Mouse (Mus musculus) lung, embryonic 15.5 days (tissue): ENCODE measurements around the gene Klri1. TPM values are rescaled to one million over a fixed set of nuclear protein-coding genes. Genes with fewer than 3 reads are reported as not detected.
"Not testable (repeated sequence)": the region's sequence is repeated elsewhere in the genome, so short reads cannot be mapped to it uniquely, and the experiment has no call there.

Source experiments
- ATAC-seq: fragments of 200-750 bp; cut with Nextera tagmentation; 2 replicates; pipeline ENCODE4 v1.8.0; 2017; ENCODE audit warnings: moderate number of reproducible peaks, borderline replicate concordance; ENCODE audit not compliant: low FRiP score, low TSS enrichment; ENCODE audit errors: extremely low read depth
- H3K27ac ChIP-seq: fragments of 300-500 bp; sonication (generic); 2 replicates; pipeline ENCODE4 v1.5.1; 2015; ENCODE audit warnings: moderate library complexity, mild to moderate bottlenecking, inconsistent platforms
- H3K27me3 ChIP-seq: fragments of 300-500 bp; sonication (generic); 2 replicates; pipeline ENCODE4 v1.6.1; 2015; ENCODE audit warnings: inconsistent platforms
- H3K36me3 ChIP-seq: fragments of 300-500 bp; sonication (generic); 2 replicates; pipeline ENCODE4 v1.6.1; 2015; ENCODE audit warnings: inconsistent platforms
- H3K4me1 ChIP-seq: fragments of 300-500 bp; sonication (generic); 2 replicates; pipeline ENCODE4 v1.6.1; 2015; ENCODE audit warnings: inconsistent platforms
- H3K4me2 ChIP-seq: fragments of 300-500 bp; sonication (generic); 2 replicates; pipeline ENCODE4 v1.6.1; 2015; ENCODE audit warnings: inconsistent platforms, mild to moderate bottlenecking, moderate library complexity
- H3K4me3 ChIP-seq: fragments of 300-500 bp; sonication (generic); 2 replicates; pipeline ENCODE4 v1.5.1; 2015; ENCODE audit warnings: mild to moderate bottlenecking, inconsistent platforms
- H3K9ac ChIP-seq: fragments of 300-500 bp; sonication (generic); 2 replicates; pipeline ENCODE4 v1.6.1; 2015; ENCODE audit warnings: inconsistent platforms
- H3K9me3 ChIP-seq: fragments of 300-500 bp; sonication (generic); 2 replicates; pipeline ENCODE4 v1.6.1; 2016; ENCODE audit warnings: inconsistent platforms
- WGBS: fragments of 180-500 bp; shearing (Covaris S2); methylation state at CpG from one replicate; pipeline ENCODE4 v1.1.7; 2015; 5-methylcytosine and 5-hydroxymethylcytosine counted together
- microRNA-seq: library from miRNA; unstranded; fragments of <30 nt; microRNA quantifications from one replicate; pipeline ENCODE4, GENCODE M21; 2016
- polyA plus RNA-seq: library from polyadenylated mRNA; unstranded; fragments of >200 nt; fragmentation: Nextera tagmentation; extraction: Ambion mirVana; gene quantifications from 2 replicates; pipeline ENCODE4 v1.2.1, GENCODE M21; 2015

Gene Klri1
- polyA plus RNA-seq, 1 experiment from 2014 or later: not detected

DNA sequence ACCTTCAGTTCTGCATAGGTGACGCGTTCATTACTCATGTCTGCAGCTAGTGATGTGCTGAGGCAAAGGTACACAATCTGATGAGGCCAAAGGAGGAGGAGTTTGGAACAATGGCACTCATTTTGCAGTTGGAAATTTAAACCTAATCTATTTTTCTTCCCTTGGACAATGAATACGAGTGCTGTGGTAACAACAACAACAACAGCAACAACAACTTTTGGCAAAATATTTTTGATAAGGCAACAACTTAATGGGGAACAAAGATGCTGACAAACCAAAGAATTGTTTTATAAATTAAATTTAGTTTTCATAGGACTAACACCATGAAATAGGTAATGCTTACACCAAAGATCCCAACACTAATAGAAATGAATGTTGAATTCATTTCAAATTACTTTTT, 38.1 kb downstream of the Klri1 start, which contains the start of gene Klrc1:
TSS of gene Klrc1 (minus strand) at position 101 of the 400 bp plus-strand sequence.
- Histone ChIP-seq H3K9me3 (no peaks in the 10 kb centered on the region), H3K4me3 (no peak within 1 kb of the TSS), H3K4me2 (no peak within 1 kb of the TSS), H3K27ac (no peak within 1 kb of the TSS), H3K27me3 (no peaks in the 10 kb centered on the region), H3K36me3 (no peaks in the 10 kb centered on the region), H3K4me1 (no peaks in the 10 kb centered on the region), H3K9ac (no peak within 1 kb of the TSS)
- no peak for ATAC-seq
- WGBS: 66% methylated on average over 3 of the region's 3 CpGs

DNA sequence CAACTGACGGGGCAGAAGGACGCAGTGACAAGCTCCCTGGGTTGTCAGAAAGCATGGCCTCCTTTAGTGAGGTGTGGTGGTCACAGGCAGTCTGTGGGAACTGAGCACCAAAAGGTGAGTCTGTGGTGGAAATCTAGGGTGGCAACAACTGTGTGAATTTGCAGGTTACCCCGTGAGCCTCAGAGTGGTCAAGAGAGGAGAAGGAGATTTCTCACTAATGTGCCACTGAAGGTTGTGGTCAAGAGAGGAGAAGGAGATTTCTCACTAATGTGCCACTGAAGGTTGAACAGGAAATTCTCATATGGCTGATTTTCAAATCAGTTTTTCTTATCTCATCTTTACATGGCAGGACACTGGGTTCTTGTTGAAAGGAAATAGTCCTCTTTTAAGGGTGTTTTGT, 55.6 kb downstream of the Klri1 start:
- H3K9ac ChIP-seq, H3K4me2 ChIP-seq, H3K9me3 ChIP-seq, H3K27me3 ChIP-seq, H3K4me3 ChIP-seq, H3K36me3 ChIP-seq, H3K4me1 ChIP-seq, H3K27ac ChIP-seq, ATAC-seq: not testable (repeated sequence)
- no CpG with 5 or more reads among the region's 3 CpGs for WGBS

DNA sequence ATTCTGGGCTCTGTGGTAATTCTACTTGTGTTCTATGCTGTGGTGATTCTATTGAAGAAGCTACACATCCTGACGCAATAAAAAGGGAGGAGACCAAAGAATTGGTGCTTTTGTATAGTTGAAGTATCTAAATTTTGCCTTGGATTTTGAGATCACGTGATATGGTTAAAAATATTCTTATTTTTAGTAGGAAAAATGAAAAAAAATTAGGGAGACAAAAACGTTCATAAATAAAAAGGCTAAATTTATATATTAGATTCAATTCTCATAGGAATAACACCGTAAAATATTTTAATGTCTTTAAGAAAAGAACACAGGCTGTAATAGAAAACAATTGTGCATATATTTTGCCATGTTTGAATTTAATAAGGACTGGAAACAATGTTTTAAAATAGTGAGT, 56.3 kb downstream of the Klri1 start, which contains the start of gene Klrc2:
TSS of gene Klrc2 (minus strand) at position 101 of the 400 bp plus-strand sequence.
- 71% methylated on average over 4 of the region's 4 CpGs for WGBS
- ATAC-seq, H3K4me2 ChIP-seq, H3K9me3 ChIP-seq, H3K9ac ChIP-seq, H3K4me1 ChIP-seq, H3K36me3 ChIP-seq, H3K4me3 ChIP-seq, H3K27me3 ChIP-seq, H3K27ac ChIP-seq: not testable (repeated sequence)

Small RNA genes within 50 kb of the gene (microRNA-seq; reads per million reads assigned to microRNA genes)
- gene Mir680-1: not detected

Other genes with a start within 250 kb of the Klri1 start
- 0.15 TPM in 1 of 2 replicates, not detected in the other for gene Olr1, start 210.0 kb downstream of the Klri1 start, polyA plus RNA-seq
- gene Tmem52b, start 204.6 kb downstream of the Klri1 start, polyA plus RNA-seq: 0.19 and 0.27 TPM in 2 replicates
- gene Gabarapl1, start 184.0 kb downstream of the Klri1 start, polyA plus RNA-seq: 47.0 and 48.2 TPM in 2 replicates
- gene Klre1, start 139.2 kb downstream of the Klri1 start, polyA plus RNA-seq: not detected in 2 replicates
- gene Klrd1, start 125.3 kb downstream of the Klri1 start, polyA plus RNA-seq: 0.55 TPM in 1 of 2 replicates, not detected in the other
- 0.10 and 0.34 TPM in 2 replicates for gene Klrk1, start 93.3 kb downstream of the Klri1 start, polyA plus RNA-seq
- not detected in 2 replicates for gene Klrc3, start 73.8 kb downstream of the Klri1 start, polyA plus RNA-seq
- 0.06 TPM in 1 of 2 replicates, not detected in the other for gene Klrc2, start 56.4 kb downstream of the Klri1 start, polyA plus RNA-seq
- 0.35 TPM in 1 of 2 replicates, not detected in the other for gene Klrc1, start 38.2 kb downstream of the Klri1 start, polyA plus RNA-seq
- gene Klri2, start 23.4 kb upstream of the Klri1 start, polyA plus RNA-seq: not detected in 2 replicates
- not detected in 2 replicates for gene Gm156, start 67.1 kb upstream of the Klri1 start, polyA plus RNA-seq
- gene Gm17631, start 145.5 kb upstream of the Klri1 start, polyA plus RNA-seq: not detected in 2 replicates
- not detected in 2 replicates for gene Klra17, start 159.5 kb upstream of the Klri1 start, polyA plus RNA-seq
- gene Klra5, start 200.5 kb upstream of the Klri1 start, polyA plus RNA-seq: not detected in 2 replicates